Mouse (Mus musculus) embryonic fibroblast, embryonic 13.5 days (primary cell): ENCODE data around the gene Mios.

Source experiments
- CTCF ChIP-seq: IDR thresholded peaks from 2 replicates; pipeline ENCODE4 v1.5.1; 2011; ENCODE audit warnings: mild to moderate bottlenecking, control low read depth, low read length, moderate library complexity, borderline replicate concordance; ENCODE audit not compliant: insufficient read depth
- POLR2A ChIP-seq: IDR thresholded peaks from 2 replicates; pipeline ENCODE4 v1.6.1; 2011; ENCODE audit warnings: low read depth, mild to moderate bottlenecking, control low read depth, low read length, moderate library complexity

GRCm38 (mm10) chr6:8174062-8174461, 35.0 kb upstream of the Mios start:
- TF ChIP-seq CTCF: no peak
- TF ChIP-seq POLR2A: no peak
